Mouse (Mus musculus): ENCODE measurements around the gene Ryr2. TPM values are rescaled to one million over a fixed set of nuclear protein-coding genes. Genes with fewer than 3 reads are reported as not detected.

The Ryr2 gene
- polyA plus RNA-seq, 1 experiment: not detected

DNA sequence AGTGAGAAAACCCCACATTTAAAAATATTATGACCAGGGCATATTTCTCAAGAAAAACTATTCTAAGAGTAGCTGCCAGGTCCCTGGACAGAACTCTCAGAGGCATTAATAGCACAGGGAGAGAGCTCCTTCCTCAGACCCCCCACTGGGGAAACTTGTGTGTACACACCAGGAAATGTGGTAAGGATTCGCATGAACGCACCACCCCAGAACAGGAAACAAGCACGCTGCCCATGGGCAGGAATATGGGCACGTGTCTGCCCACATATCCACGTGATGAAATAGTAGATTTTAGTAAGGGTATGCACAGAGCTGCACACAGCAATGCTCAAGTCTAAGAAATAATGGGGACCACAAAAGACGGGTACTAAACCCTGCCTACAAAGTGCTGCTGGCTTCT is 72.8 kb downstream of the Ryr2 start:
- TF ChIP-seq CEBPB (IDR thresholded peaks at IDR 0.05; ENCODE audit: low read depth): no peak
- TF ChIP-seq USF1 (IDR thresholded peaks at IDR 0.05; ENCODE audit: low read depth): no peak
- no peak for TF ChIP-seq MAX (IDR thresholded peaks at IDR 0.05)
- no peaks in the 10 kb centered on the region for H3K27me3 ChIP-seq (ENCODE audit: control insufficient read depth, insufficient read depth, insufficient read length)
- H3ac ChIP-seq (ENCODE audit: control insufficient read depth, insufficient read length, low read depth): no peak overlapping the region
- no peaks in the 10 kb centered on the region for H3K36me3 ChIP-seq (ENCODE audit: control insufficient read depth, insufficient read depth)
- H3K79me3 ChIP-seq (ENCODE audit: low read depth): no peaks in the 10 kb centered on the region
- H3K79me2 ChIP-seq (ENCODE audit: control insufficient read depth, insufficient read depth): no peaks in the 10 kb centered on the region
- no peak overlapping the region for H3K4me3 ChIP-seq (ENCODE audit: insufficient read depth, poor library complexity, severe bottlenecking)

DNA sequence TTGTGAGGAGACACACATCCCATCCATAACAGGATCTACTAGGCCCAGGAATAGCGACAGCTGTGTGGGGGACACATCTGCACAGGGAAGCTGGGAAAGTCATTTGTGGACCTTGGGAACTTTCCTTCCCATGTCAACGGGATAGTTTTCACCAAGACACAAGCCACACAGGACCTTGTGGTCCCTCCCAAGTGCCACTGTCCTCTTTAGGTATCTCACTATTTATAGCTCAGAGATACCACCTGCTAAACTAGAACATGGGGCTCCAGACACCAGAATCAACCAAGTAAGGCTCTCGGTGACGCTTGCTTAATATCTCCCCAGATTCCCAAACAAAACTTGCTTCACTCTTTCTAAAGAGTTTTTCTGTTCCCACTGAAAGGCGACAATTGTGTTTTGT is 73.5 kb downstream of the Ryr2 start:
- no peaks in the 10 kb centered on the region for H3K79me3 ChIP-seq (ENCODE audit: low read depth)
- no peaks in the 10 kb centered on the region for H3K27me3 ChIP-seq (ENCODE audit: control insufficient read depth, insufficient read depth, insufficient read length)
- H3K79me2 ChIP-seq (ENCODE audit: control insufficient read depth, insufficient read depth): no peaks in the 10 kb centered on the region
- H3K36me3 ChIP-seq (ENCODE audit: control insufficient read depth, insufficient read depth): no peaks in the 10 kb centered on the region
- TF ChIP-seq CEBPB (IDR thresholded peaks at IDR 0.05; ENCODE audit: low read depth): no peak
- TF ChIP-seq CTCF (IDR thresholded peaks at IDR 0.05; ENCODE audit: control insufficient read depth, insufficient read depth, insufficient read length): no peak
- TF ChIP-seq MYOG (IDR thresholded peaks at IDR 0.05; ENCODE audit: control insufficient read depth, extremely low read depth, insufficient read length): no peak
- no peak for TF ChIP-seq FOSL1 (IDR thresholded peaks at IDR 0.05; ENCODE audit: insufficient read depth, low read length, poor library complexity, severe bottlenecking)
- no peak for TF ChIP-seq USF1 (IDR thresholded peaks at IDR 0.05; ENCODE audit: low read depth)
- no peak for TF ChIP-seq MAX (IDR thresholded peaks at IDR 0.05)
- TF ChIP-seq MYOD1 (IDR thresholded peaks at IDR 0.05; ENCODE audit: control insufficient read depth, insufficient read length, low read depth): no peak
- H3ac ChIP-seq (ENCODE audit: control insufficient read depth, insufficient read length, low read depth): no peak overlapping the region
- no peak overlapping the region for H3K4me3 ChIP-seq (ENCODE audit: insufficient read depth, poor library complexity, severe bottlenecking)

DNA sequence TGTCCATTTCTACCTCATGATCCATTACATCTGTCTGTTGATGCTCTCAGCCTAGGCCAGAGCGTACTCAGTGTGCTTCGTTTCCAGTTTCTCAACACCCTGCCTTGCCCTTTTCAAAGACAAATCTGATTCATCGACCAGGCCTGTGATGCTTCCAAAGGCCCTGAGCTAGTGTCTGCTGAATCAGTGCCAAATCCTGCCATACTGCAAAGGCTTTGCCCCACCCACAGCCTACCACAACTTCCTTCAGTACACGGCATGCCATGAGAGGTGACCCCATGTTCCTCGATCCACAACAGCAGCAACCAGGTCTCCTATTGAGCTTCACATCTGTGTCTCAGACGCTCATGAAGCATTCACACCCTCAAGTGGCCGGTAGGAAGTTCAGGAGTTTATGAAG is 76.9 kb downstream of the Ryr2 start:
- Histone ChIP-seq H3K4me3 (ENCODE audit: insufficient read depth, poor library complexity, severe bottlenecking) (no peak overlapping the region), H3K79me2 (ENCODE audit: control insufficient read depth, insufficient read depth) (no peaks in the 10 kb centered on the region), H3ac (ENCODE audit: control insufficient read depth, insufficient read length, low read depth) (no peak overlapping the region), H3K27me3 (ENCODE audit: control insufficient read depth, insufficient read depth, insufficient read length) (no peaks in the 10 kb centered on the region), H3K79me3 (ENCODE audit: low read depth) (no peaks in the 10 kb centered on the region), H3K36me3 (ENCODE audit: control insufficient read depth, insufficient read depth) (no peaks in the 10 kb centered on the region)
- TF ChIP-seq CEBPB (IDR thresholded peaks at IDR 0.05; ENCODE audit: low read depth): no peak
- no peak for TF ChIP-seq USF1 (IDR thresholded peaks at IDR 0.05; ENCODE audit: low read depth)

DNA sequence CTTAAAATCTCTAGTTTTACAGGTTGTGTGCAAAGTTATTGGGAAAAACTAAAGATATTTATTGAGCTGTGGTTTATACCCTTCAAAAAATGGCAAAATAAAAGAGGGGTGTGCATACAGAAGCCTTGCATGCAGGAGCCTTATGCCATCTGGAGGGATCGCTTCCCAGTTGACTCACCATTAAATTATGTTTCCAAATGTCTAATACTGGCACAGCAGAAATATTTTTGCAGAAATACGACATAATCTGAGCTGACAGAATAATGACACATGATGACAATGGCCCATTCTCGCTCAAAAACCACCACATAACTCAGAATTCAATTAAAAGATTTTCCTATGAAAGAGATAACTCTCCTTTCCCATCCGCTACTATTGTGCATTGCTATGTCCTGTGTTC is 77.4 kb downstream of the Ryr2 start:
- TF ChIP-seq MAX (IDR thresholded peaks at IDR 0.05) (no peak), CTCF (IDR thresholded peaks at IDR 0.05; ENCODE audit: control insufficient read depth, insufficient read depth, insufficient read length) (no peak), CEBPB (IDR thresholded peaks at IDR 0.05; ENCODE audit: low read depth) (no peak), USF1 (IDR thresholded peaks at IDR 0.05; ENCODE audit: low read depth) (no peak), FOSL1 (IDR thresholded peaks at IDR 0.05; ENCODE audit: insufficient read depth, low read length, poor library complexity, severe bottlenecking) (no peak), MYOD1 (IDR thresholded peaks at IDR 0.05; ENCODE audit: control insufficient read depth, insufficient read length, low read depth) (no peak), MYOG (IDR thresholded peaks at IDR 0.05; ENCODE audit: control insufficient read depth, extremely low read depth, insufficient read length) (no peak)
- Histone ChIP-seq H3K79me3 (ENCODE audit: low read depth) (no peaks in the 10 kb centered on the region), H3K27me3 (ENCODE audit: control insufficient read depth, insufficient read depth, insufficient read length) (no peaks in the 10 kb centered on the region)

DNA sequence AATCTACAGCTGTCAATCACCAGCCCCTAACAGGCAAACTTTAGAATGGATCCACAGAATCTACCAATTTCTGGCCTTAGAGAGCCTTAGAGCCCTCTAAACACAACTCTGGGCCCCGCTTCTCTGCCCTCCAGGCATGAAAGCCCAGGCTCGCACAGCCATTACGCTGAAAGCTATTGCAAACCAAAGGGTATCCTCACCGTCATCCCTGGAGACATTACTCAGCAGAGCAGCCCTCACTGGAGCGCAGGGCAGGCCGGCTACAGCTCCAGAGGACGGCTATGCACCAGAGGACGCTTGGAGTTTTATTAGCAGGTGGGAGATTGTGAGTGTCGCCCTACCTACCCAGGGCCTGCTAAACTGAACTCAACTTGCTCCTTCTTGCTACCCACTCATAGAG is 88.7 kb downstream of the Ryr2 start:
- no peaks in the 10 kb centered on the region for H3K79me2 ChIP-seq (ENCODE audit: control insufficient read depth, insufficient read depth)
- TF ChIP-seq MYOG (IDR thresholded peaks at IDR 0.05; ENCODE audit: control insufficient read depth, extremely low read depth, insufficient read length) (no peak), CTCF (IDR thresholded peaks at IDR 0.05; ENCODE audit: control insufficient read depth, insufficient read depth, insufficient read length) (no peak), USF1 (IDR thresholded peaks at IDR 0.05; ENCODE audit: low read depth) (no peak), MYOD1 (IDR thresholded peaks at IDR 0.05; ENCODE audit: control insufficient read depth, insufficient read length, low read depth) (no peak), CEBPB (IDR thresholded peaks at IDR 0.05; ENCODE audit: low read depth) (no peak), FOSL1 (IDR thresholded peaks at IDR 0.05; ENCODE audit: insufficient read depth, low read length, poor library complexity, severe bottlenecking) (no peak), MAX (IDR thresholded peaks at IDR 0.05) (no peak)
- H3K79me3 ChIP-seq (ENCODE audit: low read depth): no peaks in the 10 kb centered on the region
- no peak overlapping the region for H3K4me3 ChIP-seq (ENCODE audit: insufficient read depth, poor library complexity, severe bottlenecking)
- no peaks in the 10 kb centered on the region for H3K27me3 ChIP-seq (ENCODE audit: control insufficient read depth, insufficient read depth, insufficient read length)
- no peak overlapping the region for H3ac ChIP-seq (ENCODE audit: control insufficient read depth, insufficient read length, low read depth)
- H3K36me3 ChIP-seq (ENCODE audit: control insufficient read depth, insufficient read depth): no peaks in the 10 kb centered on the region

More for the DNA sequence above, 77.4 kb downstream of the Ryr2 start:
- no peak overlapping the region for H3K4me3 ChIP-seq (ENCODE audit: insufficient read depth, poor library complexity, severe bottlenecking)
- no peak overlapping the region for H3ac ChIP-seq (ENCODE audit: control insufficient read depth, insufficient read length, low read depth)
- H3K36me3 ChIP-seq (ENCODE audit: control insufficient read depth, insufficient read depth): no peaks in the 10 kb centered on the region
- no peaks in the 10 kb centered on the region for H3K79me2 ChIP-seq (ENCODE audit: control insufficient read depth, insufficient read depth)

DNA sequence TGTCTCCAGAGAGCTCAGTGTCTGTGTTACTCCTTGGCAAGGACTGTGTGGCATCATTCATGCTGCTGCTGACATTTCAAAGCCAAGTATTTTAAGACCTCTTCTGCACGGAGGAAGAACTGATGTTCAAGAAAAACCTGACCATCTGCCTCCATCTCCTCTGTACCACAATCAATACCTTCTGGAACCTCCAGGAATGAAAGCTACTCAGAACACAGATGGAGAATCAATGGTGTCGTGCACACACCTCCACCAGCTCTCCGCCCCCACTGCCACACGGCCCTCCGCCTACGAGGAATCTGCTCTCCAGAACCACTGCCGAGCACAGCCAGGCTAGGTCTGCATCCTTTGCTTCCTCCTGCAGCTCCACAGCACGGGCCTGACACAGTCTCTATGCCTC is 92.8 kb downstream of the Ryr2 start:
- Histone ChIP-seq H3K4me3 (ENCODE audit: insufficient read depth, poor library complexity, severe bottlenecking) (no peak overlapping the region), H3K27me3 (ENCODE audit: control insufficient read depth, insufficient read depth, insufficient read length) (no peaks in the 10 kb centered on the region), H3K79me3 (ENCODE audit: low read depth) (no peaks in the 10 kb centered on the region), H3ac (ENCODE audit: control insufficient read depth, insufficient read length, low read depth) (no peak overlapping the region), H3K36me3 (ENCODE audit: control insufficient read depth, insufficient read depth) (no peaks in the 10 kb centered on the region), H3K79me2 (ENCODE audit: control insufficient read depth, insufficient read depth) (no peaks in the 10 kb centered on the region)
- no peak for TF ChIP-seq CEBPB (IDR thresholded peaks at IDR 0.05; ENCODE audit: low read depth)
- TF ChIP-seq MYOG (IDR thresholded peaks at IDR 0.05; ENCODE audit: control insufficient read depth, extremely low read depth, insufficient read length): no peak
- TF ChIP-seq MAX (IDR thresholded peaks at IDR 0.05): no peak
- no peak for TF ChIP-seq FOSL1 (IDR thresholded peaks at IDR 0.05; ENCODE audit: insufficient read depth, low read length, poor library complexity, severe bottlenecking)
- no peak for TF ChIP-seq CTCF (IDR thresholded peaks at IDR 0.05; ENCODE audit: control insufficient read depth, insufficient read depth, insufficient read length)
- no peak for TF ChIP-seq USF1 (IDR thresholded peaks at IDR 0.05; ENCODE audit: low read depth)
- no peak for TF ChIP-seq MYOD1 (IDR thresholded peaks at IDR 0.05; ENCODE audit: control insufficient read depth, insufficient read length, low read depth)
